Mouse (Mus musculus): ENCODE results near the gene Golga5. TPM values are rescaled to one million over a fixed set of nuclear protein-coding genes. Genes with fewer than 3 reads are reported as not detected.
A peak's percentile ranks its signal among the peaks of the same experiment; 100 is the strongest.

The Golga5 gene
- polyA plus RNA-seq, 1 experiment = 27.4 TPM

DNA sequence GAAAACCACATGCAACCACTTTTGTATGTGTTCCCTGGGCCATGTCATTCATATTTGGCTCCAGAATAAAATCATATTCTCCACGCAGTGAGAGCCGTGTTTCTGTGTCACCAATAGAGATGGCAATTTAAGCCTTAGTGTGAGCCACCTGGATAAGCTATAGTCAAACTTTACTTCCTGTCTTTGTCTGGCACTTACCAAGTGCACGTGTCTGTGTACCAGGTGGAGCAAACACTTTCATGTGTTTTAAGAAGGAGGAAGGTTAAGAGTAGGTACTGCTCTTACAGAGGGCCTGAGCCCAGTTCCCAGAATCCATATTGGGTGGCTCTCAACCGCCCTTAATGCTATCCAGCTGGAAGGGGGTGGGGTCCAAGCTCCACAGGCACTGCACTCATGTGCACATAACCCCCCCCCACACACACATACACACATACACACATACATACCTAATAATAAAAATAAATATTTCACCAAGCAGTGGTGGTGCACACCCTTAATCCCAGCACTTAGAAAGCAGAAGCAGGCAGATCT is 43.8 kb upstream of the Golga5 start:
- TF ChIP-seq POLR2A (IDR thresholded peaks at IDR 0.05; ENCODE audit: borderline replicate concordance, insufficient read depth, low read length) = no peak
- no peak for TF ChIP-seq CTCF (IDR thresholded peaks at IDR 0.05; ENCODE audit: borderline replicate concordance, insufficient read depth, low read depth, low read length)
- Histone ChIP-seq H3K27me3 (ENCODE audit: control insufficient read depth, insufficient read depth, low read length) (no peaks in the 10 kb centered on the region), H3K27ac (ENCODE audit: insufficient read depth, low read length) (no peak overlapping the region), H3K4me3 (replicated peaks; ENCODE audit: insufficient read depth, low read depth, low read length) (no peak overlapping the region), H3K4me1 (ENCODE audit: control insufficient read depth, insufficient read depth, low read length) (peaks cover 11% of the 10 kb centered on the region)
- DNase-seq = no peak
- WGBS = 75% methylated on average over 4 of the region's 4 CpGs

DNA sequence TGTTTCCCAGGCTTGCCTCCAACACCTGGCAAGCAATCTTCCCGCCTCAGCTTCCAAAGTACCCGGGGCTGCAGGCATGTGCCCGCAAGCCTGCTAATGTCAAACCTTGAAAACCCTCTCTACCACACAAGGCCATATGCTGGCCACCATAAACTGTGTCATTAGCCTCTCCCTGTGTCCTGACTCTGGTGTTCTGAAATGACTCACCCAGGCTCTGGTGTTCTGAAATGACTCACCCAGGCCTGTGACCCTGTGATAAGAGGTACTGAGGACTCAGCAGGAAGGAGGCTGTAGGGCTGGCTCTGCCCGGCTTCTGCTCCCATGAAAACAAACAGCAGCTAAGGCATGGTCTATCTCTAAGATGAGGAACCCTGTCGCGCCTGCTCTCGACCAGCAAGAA is 42.6 kb upstream of the Golga5 start:
- WGBS = 81% methylated on average over 7 of the region's 7 CpGs
- no peak for DNase-seq
- Histone ChIP-seq H3K27me3 (ENCODE audit: control insufficient read depth, insufficient read depth, low read length) (no peaks in the 10 kb centered on the region), H3K4me1 (ENCODE audit: control insufficient read depth, insufficient read depth, low read length) (peaks cover 7% of the 10 kb centered on the region), H3K4me3 (replicated peaks; ENCODE audit: insufficient read depth, low read depth, low read length) (no peak overlapping the region), H3K27ac (ENCODE audit: insufficient read depth, low read length) (no peak overlapping the region)
- TF ChIP-seq CTCF (IDR thresholded peaks at IDR 0.05; ENCODE audit: borderline replicate concordance, insufficient read depth, low read depth, low read length) = no peak
- TF ChIP-seq POLR2A (IDR thresholded peaks at IDR 0.05; ENCODE audit: borderline replicate concordance, insufficient read depth, low read length) = no peak

DNA sequence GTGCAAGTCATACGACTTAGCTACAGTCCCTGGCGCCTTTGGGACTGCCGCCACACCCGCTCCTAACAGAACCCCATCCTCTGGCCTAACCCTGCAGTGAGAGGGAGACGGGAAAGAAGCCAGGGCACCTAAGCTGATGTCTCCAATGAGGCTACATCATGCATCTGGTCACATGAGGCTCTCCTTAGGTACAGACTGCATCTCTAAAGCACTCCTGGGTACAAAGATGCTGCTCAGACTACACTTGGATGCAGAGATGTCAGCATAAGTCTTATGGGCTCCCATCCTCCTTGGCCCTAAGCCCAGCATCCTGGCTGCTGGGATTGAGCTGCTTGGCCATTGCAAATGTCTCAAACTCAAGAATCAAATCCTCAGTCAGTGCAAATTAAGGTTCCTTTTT is 39.3 kb upstream of the Golga5 start:
- Histone ChIP-seq H3K4me3 (replicated peaks; ENCODE audit: insufficient read depth, low read depth, low read length) (no peak overlapping the region), H3K27me3 (ENCODE audit: control insufficient read depth, insufficient read depth, low read length) (no peaks in the 10 kb centered on the region), H3K4me1 (ENCODE audit: control insufficient read depth, insufficient read depth, low read length) (peaks cover 7% of the 10 kb centered on the region), H3K27ac (ENCODE audit: insufficient read depth, low read length) (no peak overlapping the region)
- TF ChIP-seq CTCF (IDR thresholded peaks at IDR 0.05; ENCODE audit: borderline replicate concordance, insufficient read depth, low read depth, low read length) (no peak), POLR2A (IDR thresholded peaks at IDR 0.05; ENCODE audit: borderline replicate concordance, insufficient read depth, low read length) (no peak)
- 78% methylated on average over 5 of the region's 5 CpGs for WGBS
- DNase-seq = no peak

DNA sequence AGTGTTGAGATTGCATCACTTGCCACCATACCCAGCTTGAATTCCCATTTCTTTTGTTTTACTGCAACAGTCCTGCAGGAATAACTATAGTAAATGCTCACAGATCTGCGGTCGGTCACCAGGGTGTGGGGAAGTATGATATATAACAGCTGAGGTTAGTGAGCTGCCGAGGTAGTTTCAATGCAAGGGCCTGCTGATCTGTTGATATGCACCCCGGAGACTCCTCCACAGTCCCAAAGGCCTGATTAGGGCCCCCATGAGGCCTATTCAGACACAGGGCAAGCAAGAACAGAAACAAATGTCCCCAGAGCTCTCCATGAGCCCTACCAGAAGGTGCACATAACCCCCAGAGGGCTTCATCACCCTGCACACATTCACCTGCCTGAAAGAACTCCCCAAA is 38.7 kb upstream of the Golga5 start:
- DNase-seq = no peak
- 86% methylated on average over 4 of the region's 4 CpGs for WGBS

DNA sequence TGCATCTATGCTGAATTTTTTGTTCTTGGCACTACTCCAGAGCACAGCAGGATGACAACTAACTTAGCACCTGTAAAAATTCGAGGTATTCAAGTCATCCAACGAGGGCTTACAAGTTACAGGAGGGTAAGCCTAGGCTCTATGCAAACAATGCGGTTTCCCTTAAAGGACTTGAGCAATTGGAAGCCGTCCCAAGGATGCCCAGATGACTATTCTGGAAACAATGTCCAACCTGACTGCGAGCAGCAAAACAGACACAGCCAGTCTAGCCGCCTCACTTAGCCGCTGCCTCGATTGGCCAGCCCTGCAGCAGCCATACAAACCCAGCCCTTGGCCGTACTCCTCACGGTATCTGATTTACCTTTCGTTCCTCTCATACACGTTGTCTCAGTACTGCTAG is 36.7 kb upstream of the Golga5 start:
- Histone ChIP-seq H3K27me3 (ENCODE audit: control insufficient read depth, insufficient read depth, low read length) (no peaks in the 10 kb centered on the region), H3K27ac (ENCODE audit: insufficient read depth, low read length) (no peak overlapping the region), H3K4me1 (ENCODE audit: control insufficient read depth, insufficient read depth, low read length) (peaks cover 10% of the 10 kb centered on the region), H3K4me3 (replicated peaks; ENCODE audit: insufficient read depth, low read depth, low read length) (no peak overlapping the region)
- DNase-seq = no peak
- TF ChIP-seq CTCF (IDR thresholded peaks at IDR 0.05; ENCODE audit: borderline replicate concordance, insufficient read depth, low read depth, low read length) = no peak
- WGBS = 48% methylated on average over 12 of the region's 12 CpGs

More for the DNA sequence above, 38.7 kb upstream of the Golga5 start:
- H3K27ac ChIP-seq (ENCODE audit: insufficient read depth, low read length) = no peak overlapping the region
- TF ChIP-seq POLR2A (IDR thresholded peaks at IDR 0.05; ENCODE audit: borderline replicate concordance, insufficient read depth, low read length) (no peak), CTCF (IDR thresholded peaks at IDR 0.05; ENCODE audit: borderline replicate concordance, insufficient read depth, low read depth, low read length) (no peak)
- H3K4me1 ChIP-seq (ENCODE audit: control insufficient read depth, insufficient read depth, low read length) = peaks cover 7% of the 10 kb centered on the region
- no peaks in the 10 kb centered on the region for H3K27me3 ChIP-seq (ENCODE audit: control insufficient read depth, insufficient read depth, low read length)
- H3K4me3 ChIP-seq (replicated peaks; ENCODE audit: insufficient read depth, low read depth, low read length) = no peak overlapping the region

DNA sequence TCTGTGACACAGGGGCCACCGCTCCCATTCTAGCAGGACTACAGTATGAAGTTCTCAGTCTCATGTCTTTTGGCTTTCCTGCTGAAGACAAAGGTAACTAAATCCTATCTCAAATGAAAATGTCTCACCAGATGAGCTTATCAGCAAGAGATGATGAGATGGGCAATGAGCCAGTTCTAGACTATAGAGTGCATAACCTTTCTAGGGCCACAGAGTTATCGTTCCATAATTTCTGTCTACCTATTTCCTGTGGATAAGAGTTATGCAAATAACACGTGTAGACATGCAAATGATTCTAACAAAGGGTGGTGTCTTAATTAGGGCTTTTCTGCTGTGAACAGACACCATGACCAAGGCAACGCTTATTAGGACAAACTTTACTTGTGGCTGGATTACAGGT is 34.8 kb upstream of the Golga5 start:
- Histone ChIP-seq H3K4me1 (ENCODE audit: control insufficient read depth, insufficient read depth, low read length) (peaks cover 17% of the 10 kb centered on the region), H3K27ac (ENCODE audit: insufficient read depth, low read length) (no peak overlapping the region), H3K4me3 (replicated peaks; ENCODE audit: insufficient read depth, low read depth, low read length) (no peak overlapping the region), H3K27me3 (ENCODE audit: control insufficient read depth, insufficient read depth, low read length) (no peaks in the 10 kb centered on the region)
- TF ChIP-seq CTCF (IDR thresholded peaks at IDR 0.05; ENCODE audit: borderline replicate concordance, insufficient read depth, low read depth, low read length) (no peak), POLR2A (IDR thresholded peaks at IDR 0.05; ENCODE audit: borderline replicate concordance, insufficient read depth, low read length) (no peak)
- WGBS = 81% methylated on average over 4 of the region's 4 CpGs
- no peak for DNase-seq

DNA sequence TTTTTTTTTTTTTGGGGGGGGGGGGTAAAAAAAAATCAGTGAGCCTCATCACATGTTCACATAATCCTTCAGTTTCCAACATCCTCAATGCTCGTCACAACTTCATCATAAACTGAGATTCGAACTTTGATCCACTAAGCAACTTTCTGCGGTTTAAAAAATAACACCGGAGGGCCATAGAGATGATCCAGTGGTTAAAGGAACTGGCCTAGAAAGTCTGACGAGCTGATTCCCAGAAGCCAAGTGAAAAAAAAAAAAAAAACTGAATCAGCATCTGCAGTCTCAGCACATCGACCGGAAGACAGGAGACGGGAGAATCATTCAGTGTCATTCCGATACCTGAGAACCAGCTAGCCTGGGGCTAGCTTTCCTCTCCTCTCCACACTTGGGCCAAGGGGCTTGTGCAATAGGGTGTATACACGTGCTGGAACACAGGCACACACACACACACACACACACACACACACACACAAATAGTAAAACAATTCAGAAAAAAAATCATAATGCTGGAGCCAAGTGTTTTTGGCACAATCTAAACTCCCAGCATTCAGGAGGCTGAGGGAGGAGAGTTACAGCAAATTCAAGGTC is 31.9 kb upstream of the Golga5 start:
- Histone ChIP-seq H3K27me3 (ENCODE audit: control insufficient read depth, insufficient read depth, low read length) (no peaks in the 10 kb centered on the region), H3K27ac (ENCODE audit: insufficient read depth, low read length) (peak overlapping the region; percentile 16; the same call in 1 of the 2 replicates), H3K4me3 (replicated peaks; ENCODE audit: insufficient read depth, low read depth, low read length) (peak overlapping the region; percentile 29), H3K4me1 (ENCODE audit: control insufficient read depth, insufficient read depth, low read length) (peaks cover 15% of the 10 kb centered on the region)
- 45% methylated on average over 10 of the region's 10 CpGs for WGBS
- TF ChIP-seq CTCF (IDR thresholded peaks at IDR 0.05; ENCODE audit: borderline replicate concordance, insufficient read depth, low read depth, low read length) (no peak), POLR2A (IDR thresholded peaks at IDR 0.05; ENCODE audit: borderline replicate concordance, insufficient read depth, low read length) (no peak)
- DNase-seq = no peak

DNA sequence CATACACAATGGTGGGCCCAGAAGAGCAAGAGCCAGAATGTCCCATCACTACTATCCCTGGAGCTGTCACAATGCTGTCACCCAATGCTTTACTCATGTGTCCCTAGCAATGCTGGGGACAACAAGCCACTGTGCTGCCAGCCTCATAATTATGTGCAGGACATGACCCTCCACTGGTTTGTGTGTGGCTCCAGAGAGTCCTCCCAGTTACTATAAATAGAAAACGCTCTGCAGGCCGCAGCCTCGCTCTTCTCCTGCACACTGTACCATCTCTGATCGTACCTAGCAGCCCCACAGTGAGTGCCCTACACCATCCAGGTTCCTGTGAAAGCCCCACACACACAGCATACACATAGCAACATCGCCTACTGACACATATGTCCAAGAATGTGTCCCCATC is 31.0 kb upstream of the Golga5 start:
- TF ChIP-seq CTCF (IDR thresholded peaks at IDR 0.05; ENCODE audit: borderline replicate concordance, insufficient read depth, low read depth, low read length) (no peak), POLR2A (IDR thresholded peaks at IDR 0.05; ENCODE audit: borderline replicate concordance, insufficient read depth, low read length) (no peak)
- H3K4me3 ChIP-seq (replicated peaks; ENCODE audit: insufficient read depth, low read depth, low read length) = peak overlapping the region; percentile 54
- DNase-seq = no peak
- WGBS = 29% methylated on average over 5 of the region's 5 CpGs
- 0 out of 2 replicates have a peak overlapping the region, but pooled peaks have one; percentile 15 for H3K27ac ChIP-seq (ENCODE audit: insufficient read depth, low read length)
- H3K27me3 ChIP-seq (ENCODE audit: control insufficient read depth, insufficient read depth, low read length) = no peaks in the 10 kb centered on the region
- peaks cover 10% of the 10 kb centered on the region for H3K4me1 ChIP-seq (ENCODE audit: control insufficient read depth, insufficient read depth, low read length)

All from cerebellum, adult 2 months (tissue).